Mouse (Mus musculus): ENCODE measurements around the gene Olfr692. TPM values are rescaled to one million over a fixed set of nuclear protein-coding genes. Genes with fewer than 3 reads are reported as not detected.
"Not testable (repeated sequence)": the region's sequence is repeated elsewhere in the genome, so short reads cannot be mapped to it uniquely, and the experiment has no call there.

The Olfr692 gene
- not detected in 2 replicates for polyA plus RNA-seq (2012; rRNA removed)

DNA sequence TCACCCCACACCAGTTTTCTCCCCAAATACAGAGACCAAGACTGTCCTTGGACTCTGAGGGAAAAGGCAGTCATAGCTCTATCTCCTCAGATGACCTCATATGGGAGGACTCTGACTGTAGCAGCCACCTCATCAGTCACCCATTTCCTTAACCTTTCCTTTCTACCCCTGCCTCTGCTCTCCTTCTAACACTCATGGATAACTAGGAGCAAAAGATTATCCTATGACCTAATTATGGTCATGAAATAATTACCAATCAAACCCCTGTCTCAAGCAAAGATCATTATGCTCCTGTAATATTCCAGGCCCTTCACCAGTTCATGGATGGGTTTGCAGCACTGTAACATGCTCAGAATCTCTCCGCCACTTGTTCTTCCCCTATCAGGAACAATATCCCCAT lies at the start of gene Olfr692:
Gene Olfr692, plus strand, starts transcription at position 301 of the 400 bp plus-strand sequence.
- DNase-seq = no peak
- Histone ChIP-seq H3K4me1 (ENCODE audit: control insufficient read depth, insufficient read depth, low read length) (no peaks in the 10 kb centered on the region), H3K4me3 (replicated peaks; ENCODE audit: extremely low read depth, low read depth, low read length) (no peak within 1 kb of the TSS)
- WGBS = 89% methylated on average over 1 of the region's 1 CpGs
- TF ChIP-seq POLR2A (IDR thresholded peaks at IDR 0.05; ENCODE audit: borderline replicate concordance, extremely low read depth, low read depth, low read length) (no peak), CTCF (IDR thresholded peaks at IDR 0.05; ENCODE audit: insufficient read depth, low read length) (no peak)

- DNase-seq = no peak
- TF ChIP-seq CTCF (IDR thresholded peaks at IDR 0.05; ENCODE audit: insufficient read depth, low read length) = no peak
- no peak for TF ChIP-seq POLR2A (IDR thresholded peaks at IDR 0.05; ENCODE audit: borderline replicate concordance, extremely low read depth, low read depth, low read length)
- no peak overlapping the region for H3K4me3 ChIP-seq (replicated peaks; ENCODE audit: extremely low read depth, low read depth, low read length)
- WGBS = 64% methylated on average over 2 of the region's 2 CpGs
- no peaks in the 10 kb centered on the region for H3K4me1 ChIP-seq (ENCODE audit: control insufficient read depth, insufficient read depth, low read length)
Measured at GRCm38 (mm10) chr7:105325302-105325701, 42.7 kb upstream of the Olfr692 start.

DNA sequence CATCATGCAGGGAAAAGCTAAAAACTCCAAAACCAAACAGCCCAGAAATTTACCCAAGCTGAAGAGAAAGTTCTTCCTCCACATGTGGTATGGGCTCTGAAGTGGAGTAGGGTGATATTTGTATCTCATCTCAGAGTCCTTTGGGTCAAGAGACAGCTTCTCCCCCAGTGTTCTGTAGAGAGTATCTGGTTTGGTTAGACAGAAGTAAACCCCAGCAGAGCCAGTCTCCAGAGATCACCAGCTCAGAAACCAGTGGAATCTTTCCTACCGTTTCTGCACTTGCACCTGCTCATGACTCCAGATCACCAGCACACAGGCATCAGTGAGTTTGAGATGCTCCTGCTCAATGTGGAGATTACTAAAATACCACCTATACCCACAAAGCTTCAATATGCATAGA lies 34.0 kb upstream of the Olfr692 start, which contains the start of gene Olfr690:
Gene Olfr690, minus strand, starts transcription at position 101 of the 400 bp plus-strand sequence.
- Histone ChIP-seq H3K4me3 (replicated peaks; ENCODE audit: extremely low read depth, low read depth, low read length) (no peak within 1 kb of the TSS), H3K4me1 (ENCODE audit: control insufficient read depth, insufficient read depth, low read length) (no peaks in the 10 kb centered on the region)
- no peak for DNase-seq
- TF ChIP-seq POLR2A (IDR thresholded peaks at IDR 0.05; ENCODE audit: borderline replicate concordance, extremely low read depth, low read depth, low read length) (no peak), CTCF (IDR thresholded peaks at IDR 0.05; ENCODE audit: insufficient read depth, low read length) (no peak)
- 78% methylated on average over 1 of the region's 1 CpGs for WGBS

GRCm38 (mm10) chr7:105342170-105342569 lies 25.9 kb upstream of the Olfr692 start, which contains the start of gene Olfr691:
Gene Olfr691 (minus strand): TSS chr7:105342270.
- TF ChIP-seq POLR2A (IDR thresholded peaks at IDR 0.05; ENCODE audit: borderline replicate concordance, extremely low read depth, low read depth, low read length) (no peak), CTCF (IDR thresholded peaks at IDR 0.05; ENCODE audit: insufficient read depth, low read length) (no peak)
- Histone ChIP-seq H3K4me3 (replicated peaks; ENCODE audit: extremely low read depth, low read depth, low read length) (no peak within 1 kb of the TSS), H3K4me1 (ENCODE audit: control insufficient read depth, insufficient read depth, low read length) (no peaks in the 10 kb centered on the region)
- WGBS = 46% methylated on average over 1 of the region's 1 CpGs
- DNase-seq = no peak

DNA sequence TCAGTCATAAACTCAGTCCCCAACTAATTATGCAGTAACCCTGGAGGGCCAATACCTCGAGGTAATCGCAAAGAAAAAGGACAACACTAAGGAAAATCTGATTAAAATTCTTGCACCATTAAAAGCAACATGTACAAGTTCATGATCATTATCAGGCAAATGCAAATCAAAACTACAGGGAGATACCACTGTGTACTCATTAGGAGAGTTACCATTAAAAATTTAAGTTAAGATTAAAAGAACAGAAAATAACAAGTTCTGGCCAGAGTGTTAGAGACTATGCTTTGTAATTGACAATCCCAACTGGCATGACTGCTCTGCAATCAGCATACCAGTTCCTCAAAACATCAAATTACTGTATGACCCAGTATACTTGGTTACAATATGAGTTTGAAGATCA lies 25.3 kb upstream of the Olfr692 start:
- Histone ChIP-seq H3K4me3 (replicated peaks; ENCODE audit: extremely low read depth, low read depth, low read length) (no peak overlapping the region), H3K4me1 (ENCODE audit: control insufficient read depth, insufficient read depth, low read length) (no peaks in the 10 kb centered on the region)
- whole genome bisulfite sequencing = 65% methylated on average over 2 of the region's 2 CpGs
- no peak for TF ChIP-seq POLR2A (IDR thresholded peaks at IDR 0.05; ENCODE audit: borderline replicate concordance, extremely low read depth, low read depth, low read length)
- no peak for TF ChIP-seq CTCF (IDR thresholded peaks at IDR 0.05; ENCODE audit: insufficient read depth, low read length)
- DNase-seq = no peak

- not testable (repeated sequence) for H3K4me1 ChIP-seq (ENCODE audit: control insufficient read depth, insufficient read depth, low read length); H3K4me3 ChIP-seq (replicated peaks; ENCODE audit: extremely low read depth, low read depth, low read length); DNase-seq
- no CpG with 5 or more reads among the region's 5 CpGs for WGBS
Measured at GRCm38 (mm10) chr7:105356064-105356463, 12.0 kb upstream of the Olfr692 start.

GRCm38 (mm10) chr7:105356487-105356886 lies 11.5 kb upstream of the Olfr692 start:
- WGBS = 87% methylated on average over 1 of the region's 2 CpGs
- not testable (repeated sequence) for H3K4me3 ChIP-seq (replicated peaks; ENCODE audit: extremely low read depth, low read depth, low read length); DNase-seq; H3K4me1 ChIP-seq (ENCODE audit: control insufficient read depth, insufficient read depth, low read length)

- WGBS = 76% methylated on average over 2 of the region's 2 CpGs
- TF ChIP-seq CTCF (IDR thresholded peaks at IDR 0.05; ENCODE audit: insufficient read depth, low read length) = no peak
- TF ChIP-seq POLR2A (IDR thresholded peaks at IDR 0.05; ENCODE audit: borderline replicate concordance, extremely low read depth, low read depth, low read length) = no peak
- Histone ChIP-seq H3K4me3 (replicated peaks; ENCODE audit: extremely low read depth, low read depth, low read length) (no peak overlapping the region), H3K4me1 (ENCODE audit: control insufficient read depth, insufficient read depth, low read length) (no peaks in the 10 kb centered on the region)
- DNase-seq = no peak
Measured at GRCm38 (mm10) chr7:105361713-105362112, 6.3 kb upstream of the Olfr692 start.

GRCm38 (mm10) chr7:105367268-105367667 lies 762 bp upstream of the Olfr692 start:
- H3K4me3 ChIP-seq (replicated peaks; ENCODE audit: extremely low read depth, low read depth, low read length) = no peak overlapping the region
- WGBS = 83% methylated on average over 5 of the region's 5 CpGs
- TF ChIP-seq POLR2A (IDR thresholded peaks at IDR 0.05; ENCODE audit: borderline replicate concordance, extremely low read depth, low read depth, low read length) = no peak
- TF ChIP-seq CTCF (IDR thresholded peaks at IDR 0.05; ENCODE audit: insufficient read depth, low read length) = no peak

GRCm38 (mm10) chr7:105368521-105368920 lies 491 bp downstream of the Olfr692 start:
- TF ChIP-seq POLR2A (IDR thresholded peaks at IDR 0.05; ENCODE audit: borderline replicate concordance, extremely low read depth, low read depth, low read length) = no peak
- TF ChIP-seq CTCF (IDR thresholded peaks at IDR 0.05; ENCODE audit: insufficient read depth, low read length) = no peak
- H3K4me3 ChIP-seq (replicated peaks; ENCODE audit: extremely low read depth, low read depth, low read length) = no peak overlapping the region
- DNase-seq = no peak
- H3K4me1 ChIP-seq (ENCODE audit: control insufficient read depth, insufficient read depth, low read length) = no peaks in the 10 kb centered on the region
- 91% methylated on average over 4 of the region's 4 CpGs for WGBS

More at GRCm38 (mm10) chr7:105367268-105367667, 762 bp upstream of the Olfr692 start:
- H3K4me1 ChIP-seq (ENCODE audit: control insufficient read depth, insufficient read depth, low read length) = no peaks in the 10 kb centered on the region
- no peak for DNase-seq

GRCm38 (mm10) chr7:105372912-105373311 lies 4.9 kb downstream of the Olfr692 start:
- Histone ChIP-seq H3K4me1 (ENCODE audit: control insufficient read depth, insufficient read depth, low read length) (no peaks in the 10 kb centered on the region), H3K4me3 (replicated peaks; ENCODE audit: extremely low read depth, low read depth, low read length) (no peak overlapping the region)
- no peak for DNase-seq
- WGBS = 87% methylated on average over 1 of the region's 1 CpGs
- no peak for TF ChIP-seq POLR2A (IDR thresholded peaks at IDR 0.05; ENCODE audit: borderline replicate concordance, extremely low read depth, low read depth, low read length)
- TF ChIP-seq CTCF (IDR thresholded peaks at IDR 0.05; ENCODE audit: insufficient read depth, low read length) = no peak
